9 mouse cellular contexts compared by ENCODE assay signal in the genomic region with DNA sequence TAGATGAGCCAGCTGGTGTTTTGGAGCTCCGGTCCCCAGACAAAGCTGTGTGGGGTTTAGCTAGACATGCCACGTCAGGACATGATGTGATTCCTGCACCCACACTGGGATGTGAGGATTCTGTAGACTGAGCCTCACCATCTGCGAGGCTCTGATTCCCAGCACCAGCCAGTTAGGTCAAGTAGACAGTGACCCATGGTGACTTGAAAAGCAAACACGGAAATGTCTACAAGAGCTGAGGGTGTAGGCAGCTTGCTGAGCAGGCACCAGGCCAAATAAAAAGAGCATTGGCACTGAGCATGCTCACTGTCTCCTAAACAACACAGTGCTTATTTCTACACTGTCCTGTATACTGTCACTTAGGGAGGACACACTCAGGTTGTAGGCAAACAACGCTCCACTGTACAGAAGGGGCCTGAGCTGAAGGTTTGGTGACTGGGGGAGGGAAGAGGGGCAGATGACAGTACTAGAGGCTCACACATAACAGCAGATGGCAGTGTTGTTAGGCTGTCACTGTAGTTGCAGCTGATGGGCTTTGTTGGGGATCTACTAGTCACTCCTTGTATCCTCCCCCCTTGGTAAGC. TPM values are rescaled to one million over a fixed set of nuclear protein-coding genes. Genes with fewer than 3 reads are reported as not detected.
DNase-seq lines count a peak whose midpoint lies in the region; ATAC-seq and TF ChIP-seq lines count a peak whose summit lies in the region.
"Had no signal": no experiment of that assay in that cellular context is flagged by ENCODE, and none has a peak within 500 bp of the region (broad histone marks: within the 10 kb centered on the region; RNA-seq: fewer than 3 reads in every experiment).

No protein-coding gene starts in this region.

- TF ChIP-seq POLR2A in CH12.LX (IDR thresholded peaks at IDR 0.05; ENCODE audit: low read depth, low read length): no peak

- no peaks in the 10 kb centered on the region for H3K36me3 ChIP-seq in heart, embryonic 11.5 days (ENCODE audit: control insufficient read depth, insufficient read depth, low read length)
- no peaks in the 10 kb centered on the region for H3K36me3 ChIP-seq in CH12.LX (replicated peaks in 1 of 2; ENCODE audit: control insufficient read depth in 1 of 2, insufficient read depth in 1 of 2, low read length in 1 of 2)
- H3K36me3 ChIP-seq in intestine, embryonic 16.5 days (ENCODE audit: control insufficient read depth, insufficient read depth, low read length): no peaks in the 10 kb centered on the region
- no peaks in the 10 kb centered on the region for H3K36me3 ChIP-seq in liver, embryonic 13.5 days
- no peaks in the 10 kb centered on the region for H3K36me3 ChIP-seq in splenic B cell, adult 2 months (ENCODE audit: control insufficient read depth, insufficient read depth, low read length, poor library complexity, severe bottlenecking)

- TF ChIP-seq CTCF in CH12.LX (conservative IDR thresholded peaks at IDR 0.05 in 1 of 2, IDR thresholded peaks at IDR 0.05 in 1 of 2; ENCODE audit: low read depth in 2 of 2, low read length in 2 of 2): peak in 1 of 2 experiments; percentile 66; a peak in 2 of 4 replicates

- no peak for ATAC-seq in heart, embryonic 11.5 days (replicated peaks; ENCODE audit: insufficient number of reproducible peaks, low FRiP score, low TSS enrichment)
- ATAC-seq in intestine, embryonic 16.5 days: peak; percentile 36; the same call in 1 of the 2 replicates
- ATAC-seq in liver, embryonic 13.5 days (ENCODE audit: low read depth): peak; percentile 49

- no peak overlapping the region for H3K9ac ChIP-seq in heart, embryonic 11.5 days (ENCODE audit: low read depth, low read length)
- H3K9ac ChIP-seq in CH12.LX (ENCODE audit: insufficient read depth, low read depth): no peak overlapping the region
- H3K9ac ChIP-seq in intestine, embryonic 16.5 days (ENCODE audit: low read depth, low read length): no peak overlapping the region
- H3K9ac ChIP-seq in liver, embryonic 13.5 days: peak overlapping the region; percentile 51; the same call in 1 of the 2 replicates

- H3K9me3 ChIP-seq in heart, embryonic 11.5 days (replicated peaks; ENCODE audit: control insufficient read depth, low read length): no peaks in the 10 kb centered on the region
- no peaks in the 10 kb centered on the region for H3K9me3 ChIP-seq in CH12.LX (replicated peaks; ENCODE audit: low read length)
- H3K9me3 ChIP-seq in intestine, embryonic 16.5 days (ENCODE audit: control insufficient read depth, low read length): no peaks in the 10 kb centered on the region
- no peaks in the 10 kb centered on the region for H3K9me3 ChIP-seq in liver, embryonic 13.5 days (replicated peaks)
- H3K9me3 ChIP-seq: G1E had no signal

- H3K4me3 ChIP-seq in heart, embryonic 11.5 days (ENCODE audit: low read depth, low read length): no peak overlapping the region
- no peak overlapping the region for H3K4me3 ChIP-seq in CH12.LX (replicated peaks in 1 of 3; ENCODE audit: low read depth in 2 of 3, low read length in 2 of 3, poor library complexity in 1 of 3)
- H3K4me3 ChIP-seq in intestine, embryonic 16.5 days (ENCODE audit: low read length): no peak overlapping the region
- no peak overlapping the region for H3K4me3 ChIP-seq in liver, embryonic 13.5 days (replicated peaks)

- TF ChIP-seq EP300 in CH12.LX (IDR thresholded peaks at IDR 0.05; ENCODE audit: low read length): no peak

- H3K4me2 ChIP-seq in heart, embryonic 11.5 days: no peak overlapping the region
- no peak overlapping the region for H3K4me2 ChIP-seq in CH12.LX (ENCODE audit: insufficient read depth, low read depth, poor library complexity, severe bottlenecking)
- no peak overlapping the region for H3K4me2 ChIP-seq in intestine, embryonic 16.5 days (ENCODE audit: low read depth, low read length)
- peak overlapping the region; percentile 61; the same call in 1 of the 2 replicates for H3K4me2 ChIP-seq in liver, embryonic 13.5 days

- no peak overlapping the region for H3K27ac ChIP-seq in heart, embryonic 11.5 days (ENCODE audit: low read depth, low read length)
- H3K27ac ChIP-seq in CH12.LX (ENCODE audit: insufficient read depth, low read depth): no peak overlapping the region
- H3K27ac ChIP-seq in intestine, embryonic 16.5 days (ENCODE audit: low read length): no peak overlapping the region
- H3K27ac ChIP-seq in liver, embryonic 13.5 days: peak overlapping the region; percentile 91

- intact Hi-C loops in gastrocnemius, postnatal 36 days (cut with DNase I): no loop called here

- peak; percentile 59 for TF ChIP-seq RAD21 in CH12.LX (IDR thresholded peaks at IDR 0.05; ENCODE audit: low read depth, low read length)

- dilution Hi-C loops in CH12.LX (cut with MboI; ENCODE audit: extremely low pct_ligation_motif_present, extremely low pct_unique_long_range_greater_than_20kb, low sequenced_read_pairs): no loop called here

- H3K79me2 ChIP-seq in CH12.LX (replicated peaks; ENCODE audit: control insufficient read depth, extremely low read depth, insufficient read depth, poor library complexity, severe bottlenecking): no peaks in the 10 kb centered on the region

- 72% methylated on average over 5 of the region's 5 CpGs for WGBS in heart, embryonic 11.5 days (ENCODE audit: insufficient replicate concordance)
- WGBS in intestine, embryonic 16.5 days: 58% methylated on average over 5 of the region's 5 CpGs
- 72% methylated on average over 5 of the region's 5 CpGs for WGBS in liver, embryonic 13.5 days (ENCODE audit: insufficient replicate concordance)

- H3K4me1 ChIP-seq in heart, embryonic 11.5 days (ENCODE audit: control insufficient read depth, insufficient read depth, low read length): peaks cover 10% of the 10 kb centered on the region
- 0 out of 4 replicates have a peak, but pooled peaks cover 0 to 2% of the 10 kb centered on the region in 2 experiments for H3K4me1 ChIP-seq in CH12.LX (ENCODE audit: control insufficient read depth in 1 of 2, insufficient read depth in 2 of 2)
- H3K4me1 ChIP-seq in intestine, embryonic 16.5 days (ENCODE audit: control insufficient read depth, insufficient read depth, low read length): peaks cover 19% of the 10 kb centered on the region
- peaks cover 80% of the 10 kb centered on the region for H3K4me1 ChIP-seq in liver, embryonic 13.5 days (replicated peaks)

- DNase-seq in heart, adult 11 months: peak; percentile 95
- DNase-seq in CH12.LX (ENCODE audit: extremely low read depth): peak; percentile 15
- DNase-seq in cerebellum, postnatal 36 days: peak; percentile 59 to 67
- DNase-seq in liver, embryonic 13.5 days: peak; percentile 34
- DNase-seq in splenic B cell, adult 2 months (ENCODE audit: low read depth, low spot score): peak; percentile 44
- DNase-seq in gastrocnemius, postnatal 36 days: no peak

- 0 out of 2 replicates have a peak, but pooled peaks cover 2% of the 10 kb centered on the region for H3K27me3 ChIP-seq in heart, embryonic 11.5 days (ENCODE audit: control insufficient read depth, insufficient read depth, low read length)
- H3K27me3 ChIP-seq in CH12.LX (replicated peaks): no peaks in the 10 kb centered on the region
- H3K27me3 ChIP-seq in intestine, embryonic 16.5 days (replicated peaks; ENCODE audit: control insufficient read depth, insufficient read depth, low read length): no peaks in the 10 kb centered on the region
- H3K27me3 ChIP-seq in liver, embryonic 13.5 days: no peaks in the 10 kb centered on the region
- no peaks in the 10 kb centered on the region for H3K27me3 ChIP-seq in splenic B cell, adult 2 months (ENCODE audit: control insufficient read depth, insufficient read depth, low read length, poor library complexity, severe bottlenecking)

- in situ Hi-C loops in CH12.LX (cut with MboI; ENCODE audit: low pct_ligation_motif_present, low pct_unique_long_range_greater_than_20kb, low sequenced_read_pairs): no loop called here

TF ChIP-seq in CH12.LX, 34 proteins besides CTCF, POLR2A, EP300 and RAD21:
- TF ChIP-seq SMC3 (IDR thresholded peaks at IDR 0.05; ENCODE audit: low read depth, low read length) (peak; percentile 59), MAZ (IDR thresholded peaks at IDR 0.05; ENCODE audit: low read depth, low read length) (no peak), ZMIZ1 (IDR thresholded peaks at IDR 0.05; ENCODE audit: low read depth, low read length) (no peak)
TF ChIP-seq in CH12.LX: peak in this region for 1.

RNA-seq across cellular contexts. Expression of a gene that starts 11.9 kb away (rescaled TPM):
- 4.8 and 5.2 TPM in 2 replicates for polyA plus RNA-seq in heart, embryonic 11.5 days (2014; fragmentation: Nextera tagmentation; extraction: Ambion mirVana)
- 2.5 and 3.0 TPM in 2 replicates for total RNA-seq in CH12.LX (2012; rRNA removed)
- total RNA-seq in CH12.LX (2014; rRNA removed): 0.63 and 0.80 TPM in 2 replicates
- polyA plus RNA-seq in CH12.LX (2012; ENCODE audit: insufficient read length, low read depth): 2.9 and 3.4 TPM in 2 replicates
- polyA plus RNA-seq in intestine, embryonic 16.5 days (2015; fragmentation: Nextera tagmentation; extraction: Ambion mirVana): 7.6 and 10.5 TPM in 2 replicates
- polyA plus RNA-seq in liver, embryonic 13.5 days (2015; fragmentation: Nextera tagmentation; extraction: Ambion mirVana): 3.5 and 5.0 TPM in 2 replicates
- 10 to 100 TPM; 28.0 to 40.6 TPM for total RNA-seq in gastrocnemius, postnatal 36 days (2021)

RNA-seq across cellular contexts. Expression of a gene that starts 28.0 kb away (rescaled TPM):
- 64.9 and 67.7 TPM in 2 replicates for polyA plus RNA-seq in heart, embryonic 11.5 days (2014; fragmentation: Nextera tagmentation; extraction: Ambion mirVana)
- 54.2 and 65.0 TPM in 2 replicates for total RNA-seq in CH12.LX (2012; rRNA removed)
- total RNA-seq in CH12.LX (2014; rRNA removed): 68.2 and 73.6 TPM in 2 replicates
- polyA plus RNA-seq in CH12.LX (2012; ENCODE audit: insufficient read length, low read depth): 42.3 and 48.5 TPM in 2 replicates
- polyA plus RNA-seq in intestine, embryonic 16.5 days (2015; fragmentation: Nextera tagmentation; extraction: Ambion mirVana): 66.9 and 67.7 TPM in 2 replicates
- polyA plus RNA-seq in liver, embryonic 13.5 days (2015; fragmentation: Nextera tagmentation; extraction: Ambion mirVana): 27.8 and 31.4 TPM in 2 replicates
- total RNA-seq in gastrocnemius, postnatal 36 days (2021): 10 to 100 TPM; 75.3 to 75.9 TPM

RNA-seq across cellular contexts. Expression of a gene that starts 33.8 kb away (rescaled TPM):
- 23.0 and 26.2 TPM in 2 replicates for polyA plus RNA-seq in heart, embryonic 11.5 days (2014; fragmentation: Nextera tagmentation; extraction: Ambion mirVana)
- 22.4 and 23.6 TPM in 2 replicates for total RNA-seq in CH12.LX (2012; rRNA removed)
- 9.4 and 10.0 TPM in 2 replicates for total RNA-seq in CH12.LX (2014; rRNA removed)
- 20.1 and 21.4 TPM in 2 replicates for polyA plus RNA-seq in CH12.LX (2012; ENCODE audit: insufficient read length, low read depth)
- polyA plus RNA-seq in intestine, embryonic 16.5 days (2015; fragmentation: Nextera tagmentation; extraction: Ambion mirVana): 17.3 and 18.1 TPM in 2 replicates
- polyA plus RNA-seq in liver, embryonic 13.5 days (2015; fragmentation: Nextera tagmentation; extraction: Ambion mirVana): 12.4 and 14.3 TPM in 2 replicates
- 10 to 100 TPM; 34.8 to 46.2 TPM for total RNA-seq in gastrocnemius, postnatal 36 days (2021)

RNA-seq across cellular contexts. Expression of a gene that starts 34.1 kb away (rescaled TPM):
- 17.6 and 17.8 TPM in 2 replicates for polyA plus RNA-seq in heart, embryonic 11.5 days (2014; fragmentation: Nextera tagmentation; extraction: Ambion mirVana)
- 31.1 and 39.2 TPM in 2 replicates for total RNA-seq in CH12.LX (2012; rRNA removed)
- 21.6 and 23.7 TPM in 2 replicates for total RNA-seq in CH12.LX (2014; rRNA removed)
- polyA plus RNA-seq in CH12.LX (2012; ENCODE audit: insufficient read length, low read depth): 20.0 and 20.7 TPM in 2 replicates
- 25.1 and 29.0 TPM in 2 replicates for polyA plus RNA-seq in intestine, embryonic 16.5 days (2015; fragmentation: Nextera tagmentation; extraction: Ambion mirVana)
- polyA plus RNA-seq in liver, embryonic 13.5 days (2015; fragmentation: Nextera tagmentation; extraction: Ambion mirVana): 17.4 and 18.9 TPM in 2 replicates
- total RNA-seq in gastrocnemius, postnatal 36 days (2021): 1 to 10 TPM; 6.8 to 7.3 TPM

Comparison
In these comparisons a context has a peak if more than half of its experiments do, and no peak if none do; other contexts are left out.
1. DNase-seq: peak in heart, adult 11 months (single experiment), CH12.LX (single experiment), cerebellum, postnatal 36 days (2 of 2), liver, embryonic 13.5 days (single experiment) and splenic B cell, adult 2 months (single experiment); none in gastrocnemius, postnatal 36 days (0 of 2).